Mouse (Mus musculus) heart, embryonic 14.5 days (tissue): Measurements from ENCODE around the gene Myoz2. TPM values are rescaled to one million over a fixed set of nuclear protein-coding genes. Genes with fewer than 3 reads are reported as not detected.

Source experiments
- ATAC-seq: fragments of 200-750 bp; cut with Nextera tagmentation; 2 replicates; pipeline ENCODE4 v1.8.0; 2017; ENCODE audit warnings: low read depth, moderate TSS enrichment; ENCODE audit not compliant: insufficient number of reproducible peaks, insufficient read depth, low FRiP score
- H3K27ac ChIP-seq, 2 experiments: fragments of 200-500 bp in 1 of 2; fragments of 300-500 bp in 1 of 2; sonication (generic) in 1 of 2; replicated peaks in 1 of 2; 2 replicates each; pipeline ENCODE4 v1.5.1; 2012 to 2014; ENCODE audit warnings: low read depth in 2 of 2, low read length in 2 of 2, control low read depth in 1 of 2, mild to moderate bottlenecking in 1 of 2, mixed read lengths in 1 of 2; ENCODE audit not compliant: control insufficient read depth in 1 of 2, insufficient read depth in 1 of 2
- H3K27me3 ChIP-seq: fragments of 300-500 bp; sonication (generic); 2 replicates; pipeline ENCODE4 v1.6.1; 2014; ENCODE audit warnings: mild to moderate bottlenecking, low read length, control low read depth; ENCODE audit not compliant: control insufficient read depth, insufficient read depth
- H3K36me3 ChIP-seq: fragments of 300-500 bp; sonication (generic); 2 replicates; pipeline ENCODE4 v1.6.1; 2014; ENCODE audit warnings: mild to moderate bottlenecking, control low read depth, low read length, mixed read lengths; ENCODE audit not compliant: control insufficient read depth, insufficient read depth
- H3K4me1 ChIP-seq, 2 experiments: fragments of 200-500 bp in 1 of 2; fragments of 300-500 bp in 1 of 2; sonication (generic) in 1 of 2; 2 replicates each; pipeline ENCODE4 v1.6.1; 2012 to 2014; ENCODE audit warnings: low read length in 2 of 2, control low read depth in 1 of 2, mixed read lengths in 1 of 2; ENCODE audit not compliant: control insufficient read depth in 2 of 2, insufficient read depth in 2 of 2
- H3K4me2 ChIP-seq: fragments of 300-500 bp; sonication (generic); 2 replicates; pipeline ENCODE4 v1.6.1; 2014; ENCODE audit warnings: mild to moderate bottlenecking, low read length
- H3K4me3 ChIP-seq, 2 experiments: fragments of 200-500 bp in 1 of 2; fragments of 300-500 bp in 1 of 2; sonication (generic) in 1 of 2; 2 replicates each; pipeline ENCODE4 v1.5.1; 2012 to 2014; ENCODE audit warnings: low read length in 2 of 2, mild to moderate bottlenecking in 2 of 2, control low read depth in 1 of 2, low read depth in 1 of 2, moderate library complexity in 1 of 2; ENCODE audit not compliant: control insufficient read depth in 1 of 2, insufficient read depth in 1 of 2
- H3K9ac ChIP-seq: fragments of 300-500 bp; sonication (generic); 2 replicates; pipeline ENCODE4 v1.6.1; 2014; ENCODE audit warnings: mild to moderate bottlenecking, low read length
- H3K9me3 ChIP-seq: fragments of 300-500 bp; sonication (generic); 2 replicates; pipeline ENCODE4 v1.6.1; 2016; ENCODE audit warnings: low read length, control low read depth; ENCODE audit not compliant: control insufficient read depth
- WGBS: fragments of 180-500 bp; shearing (Covaris S2); extraction: QIAGEN DNeasy Blood & Tissue Kit; methylation state at CpG from one replicate; pipeline ENCODE4 v1.1.7; 2014; 5-methylcytosine and 5-hydroxymethylcytosine counted together
- microRNA-seq: library from miRNA; unstranded; fragments of <30 nt; microRNA quantifications from one replicate; pipeline ENCODE4, GENCODE M21; 2016
- polyA plus RNA-seq: library from polyadenylated mRNA; unstranded; fragments of >200 nt; fragmentation: Nextera tagmentation; extraction: Ambion mirVana; gene quantifications from 2 replicates; pipeline ENCODE4 v1.2.1, GENCODE M21; 2014

Gene Myoz2
- polyA plus RNA-seq, 1 experiment from 2014 or later: 230 TPM

- WGBS: 81% methylated on average over 9 of the region's 9 CpGs
- no peak for ATAC-seq
- H3K27me3 ChIP-seq: no peaks in the 10 kb centered on the region
Observed at GRCm38 (mm10) chr3:122968391-122968790, 66.4 kb downstream of the Myoz2 start.

DNA sequence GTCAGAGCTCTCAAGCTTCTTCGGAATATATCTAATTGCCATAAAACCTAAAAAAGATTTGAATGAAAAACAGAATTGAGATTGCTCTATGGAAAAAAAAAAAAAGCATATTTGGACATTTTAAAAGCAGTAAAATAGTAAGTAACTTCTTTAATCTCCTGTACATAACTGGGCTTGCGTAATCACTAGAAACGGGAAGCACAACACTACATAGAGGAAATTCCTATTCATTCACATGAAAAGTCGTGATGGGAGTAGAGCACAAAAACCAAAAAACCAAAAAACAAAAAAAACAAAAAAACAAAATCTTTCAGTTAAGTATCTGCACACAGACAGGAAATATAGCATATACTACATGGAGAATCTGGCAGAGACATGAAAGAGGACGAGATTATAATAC lies 70.5 kb downstream of the Myoz2 start:
- WGBS: 81% methylated on average over 5 of the region's 5 CpGs
- Histone ChIP-seq H3K4me2 (no peak overlapping the region), H3K4me1 (no peaks in the 10 kb centered on the region), H3K9ac (no peak overlapping the region), H3K36me3 (peaks cover 49% of the 10 kb centered on the region), H3K27me3 (no peaks in the 10 kb centered on the region), H3K9me3 (no peaks in the 10 kb centered on the region), H3K27ac (no peak overlapping the region), H3K4me3 (no peak overlapping the region)
- no peak for ATAC-seq

More at GRCm38 (mm10) chr3:122968391-122968790, 66.4 kb downstream of the Myoz2 start:
- no peak overlapping the region for H3K9ac ChIP-seq
- peaks cover 0 to 7% of the 10 kb centered on the region in 2 experiments; a peak in 1 of 4 replicates for H3K4me1 ChIP-seq
- H3K36me3 ChIP-seq: peaks cover 22% of the 10 kb centered on the region
- H3K4me3 ChIP-seq: no peak overlapping the region
- H3K27ac ChIP-seq: no peak overlapping the region
- no peaks in the 10 kb centered on the region for H3K9me3 ChIP-seq
- no peak overlapping the region for H3K4me2 ChIP-seq

Small RNAs within 50 kb of the gene (microRNA-seq; reads per million reads assigned to microRNA genes)
- gene Gm22066: not detected

Other genes starting within 250 kb of the Myoz2 start
- not detected in 2 replicates for gene Fabp2, start 139.9 kb downstream of the Myoz2 start, polyA plus RNA-seq
- not detected in 2 replicates for gene Gm10959, start 115.7 kb downstream of the Myoz2 start, polyA plus RNA-seq
- 120 and 135 TPM in 2 replicates for gene 1810037I17Rik, start 110.8 kb downstream of the Myoz2 start, polyA plus RNA-seq
- gene Usp53, start 50.5 kb downstream of the Myoz2 start, polyA plus RNA-seq: 7.8 and 9.7 TPM in 2 replicates
- gene Synpo2, start 201.1 kb upstream of the Myoz2 start, polyA plus RNA-seq: 14.4 and 15.0 TPM in 2 replicates
- gene Sec24d, start 232.4 kb upstream of the Myoz2 start, polyA plus RNA-seq: 70.8 and 72.8 TPM in 2 replicates